Mouse (Mus musculus): ENCODE measurements around the gene Lta. TPM values are rescaled to one million over a fixed set of nuclear protein-coding genes. Genes with fewer than 3 reads are reported as not detected.
A peak's percentile ranks its signal among the peaks of the same experiment; 100 is the strongest.

Gene Lta
- total and polyA plus RNA-seq, 3 experiments: 0.12 to 0.23 TPM; not detected in 1

DNA sequence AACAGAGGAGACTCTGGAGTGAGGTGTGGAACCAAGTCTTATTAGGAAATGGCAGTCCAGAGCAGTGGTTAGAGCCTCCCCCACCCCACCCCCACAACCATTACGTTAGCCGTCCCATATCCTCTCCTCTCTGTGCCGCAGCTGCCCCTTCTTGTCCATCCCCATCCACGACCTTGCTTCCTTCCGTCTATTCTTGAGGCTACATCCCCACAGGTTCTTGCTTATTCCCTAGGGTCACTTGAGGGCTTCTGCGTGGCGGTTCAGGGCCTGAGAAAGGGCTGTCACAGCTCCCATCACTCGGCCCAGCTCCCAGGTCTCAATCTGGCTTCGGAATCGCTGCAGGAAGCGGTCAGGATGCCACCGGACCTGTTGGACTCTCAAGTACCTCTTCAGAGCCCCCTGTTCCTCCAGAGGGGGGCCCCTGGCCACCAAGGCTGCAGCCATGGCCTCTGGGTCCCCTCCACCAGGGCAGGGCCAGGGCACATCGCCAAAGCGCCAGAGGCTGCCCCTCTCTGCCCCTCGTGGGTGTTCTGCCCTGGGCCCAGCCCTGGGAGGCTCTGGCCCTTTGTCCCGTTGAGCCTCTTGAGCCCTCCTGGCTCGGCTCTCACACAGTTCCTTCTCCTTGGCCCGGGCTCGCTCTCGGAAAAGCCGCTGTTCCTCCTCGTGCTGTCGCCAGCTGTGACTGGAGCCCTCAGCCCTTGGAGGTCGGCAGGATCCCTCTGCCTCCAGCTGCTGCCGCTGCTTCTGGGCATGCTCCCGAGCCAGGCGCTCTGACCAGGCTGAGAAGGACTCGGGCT, 15.2 kb upstream of the Lta start, which contains the start of gene Gm16181:
TSS of gene Gm16181 (plus strand) at position 679 of the 797 bp plus-strand sequence.
- TF ChIP-seq CTCF (IDR thresholded peaks at IDR 0.05) (no peak), POLR2A (IDR thresholded peaks at IDR 0.05; ENCODE audit: insufficient read depth, low read depth, low read length) (0 out of 2 replicates have a peak, but pooled peaks have one; percentile 39), EP300 (IDR thresholded peaks at IDR 0.05; ENCODE audit: insufficient read depth, low read depth, low read length) (no peak)
- Histone ChIP-seq H3K79me2 (replicated peaks; ENCODE audit: control insufficient read depth, insufficient read depth, low read length) (no peaks in the 10 kb centered on the region), H3K27me3 (ENCODE audit: control insufficient read depth, insufficient read depth, low read length) (no peaks in the 10 kb centered on the region), H3K36me3 (ENCODE audit: control insufficient read depth, insufficient read depth, low read length) (peaks cover 3% of the 10 kb centered on the region; the same call in 1 of the 2 replicates), H3K9ac (ENCODE audit: low read depth, low read length) (peak within 1 kb of the TSS; percentile 58), H3K4me3 (peak within 1 kb of the TSS; percentile 34), H3K4me1 (ENCODE audit: control insufficient read depth, insufficient read depth, low read length) (peaks cover 18% of the 10 kb centered on the region), H3K27ac (peak within 1 kb of the TSS; percentile 87)
- 36% methylated on average over 28 of the region's 28 CpGs for WGBS
- peak; percentile 73 to 78 for DNase-seq
- intact Hi-C loops (cut with DNase I): no loop called here

DNA sequence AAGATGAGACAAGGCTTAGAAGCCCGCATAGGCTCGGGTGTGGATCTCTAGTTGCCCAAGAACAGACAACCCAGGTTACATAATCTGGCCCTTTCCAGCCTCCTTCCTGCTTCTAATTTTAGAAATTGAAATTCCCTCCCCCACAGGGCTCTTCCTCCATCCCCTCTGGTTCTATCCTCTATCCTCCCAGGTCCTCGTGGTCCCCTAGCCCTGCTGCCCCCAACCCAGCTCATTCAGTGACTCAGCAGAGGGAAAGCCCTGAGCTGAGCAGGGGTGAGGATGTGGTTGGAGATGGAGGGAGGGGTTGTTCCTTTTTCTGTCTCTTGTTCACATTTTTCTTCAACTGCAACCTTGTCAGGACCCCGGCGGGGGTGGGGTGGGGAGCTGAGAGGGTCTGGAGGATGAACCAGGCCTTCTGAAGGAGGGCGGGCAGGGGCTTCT, 14.5 kb upstream of the Lta start:
- Histone ChIP-seq H3K79me2 (replicated peaks; ENCODE audit: control insufficient read depth, insufficient read depth, low read length) (no peaks in the 10 kb centered on the region), H3K9ac (ENCODE audit: low read depth, low read length) (peak overlapping the region; percentile 9; the same call in 1 of the 2 replicates), H3K27ac (peak overlapping the region; percentile 87), H3K4me1 (ENCODE audit: control insufficient read depth, insufficient read depth, low read length) (peaks cover 18% of the 10 kb centered on the region), H3K4me3 (no peak overlapping the region), H3K27me3 (ENCODE audit: control insufficient read depth, insufficient read depth, low read length) (no peaks in the 10 kb centered on the region), H3K36me3 (ENCODE audit: control insufficient read depth, insufficient read depth, low read length) (peaks cover 3% of the 10 kb centered on the region; the same call in 1 of the 2 replicates)
- 35% methylated on average over 6 of the region's 6 CpGs for WGBS
- peak; percentile 47 to 51 for DNase-seq
- intact Hi-C loops (cut with DNase I): loop anchor here (2.0 kb wide), 1 partner anchor 21 kb away; no protein-coding TSS in a partner anchor
- no peak for TF ChIP-seq POLR2A (IDR thresholded peaks at IDR 0.05; ENCODE audit: insufficient read depth, low read depth, low read length)
- TF ChIP-seq EP300 (IDR thresholded peaks at IDR 0.05; ENCODE audit: insufficient read depth, low read depth, low read length): no peak
- no peak for TF ChIP-seq CTCF (IDR thresholded peaks at IDR 0.05)

DNA sequence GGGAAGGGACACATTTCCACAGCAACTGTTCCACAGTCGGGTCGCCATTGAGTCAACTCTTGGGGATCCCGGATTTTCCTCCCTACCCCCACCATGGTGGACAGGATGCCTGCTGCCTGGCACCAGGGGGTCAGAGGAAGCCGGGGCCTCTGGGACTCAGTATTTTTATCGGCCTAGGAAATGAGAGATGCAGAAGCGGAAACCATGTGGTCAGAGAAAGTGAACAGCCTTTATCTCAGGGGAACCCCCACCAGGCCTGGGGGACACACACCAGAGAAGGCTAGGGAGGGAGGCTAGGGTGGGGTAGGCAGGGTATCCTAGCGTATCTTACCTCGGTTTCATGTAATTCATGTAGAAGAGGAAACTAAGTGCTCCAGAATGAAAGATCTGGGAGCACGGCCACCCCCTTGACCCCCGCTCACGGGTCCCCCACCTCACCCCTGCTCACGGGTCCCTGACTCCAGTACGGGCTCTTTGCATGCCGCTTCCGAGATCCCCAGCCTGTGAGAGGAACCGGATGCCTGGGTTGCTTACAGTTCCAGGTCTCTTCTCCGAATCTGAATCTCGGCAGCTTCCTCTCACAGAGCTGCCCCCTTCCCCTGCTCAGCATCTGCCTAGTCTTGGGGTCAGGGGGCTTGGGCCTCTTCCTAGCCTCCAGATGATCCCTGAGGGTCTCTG, 13.5 kb upstream of the Lta start:
- Histone ChIP-seq H3K27me3 (ENCODE audit: control insufficient read depth, insufficient read depth, low read length) (no peaks in the 10 kb centered on the region), H3K9ac (ENCODE audit: low read depth, low read length) (peak overlapping the region; percentile 61), H3K4me3 (peak overlapping the region; percentile 19; the same call in 1 of the 2 replicates), H3K27ac (peak overlapping the region; percentile 87), H3K79me2 (replicated peaks; ENCODE audit: control insufficient read depth, insufficient read depth, low read length) (no peaks in the 10 kb centered on the region), H3K36me3 (ENCODE audit: control insufficient read depth, insufficient read depth, low read length) (peaks cover 3% of the 10 kb centered on the region; the same call in 1 of the 2 replicates), H3K4me1 (ENCODE audit: control insufficient read depth, insufficient read depth, low read length) (peaks cover 18% of the 10 kb centered on the region)
- DNase-seq: peak; percentile 57 to 73
- WGBS: 50% methylated on average over 18 of the region's 18 CpGs
- intact Hi-C loops (cut with DNase I): loop anchor here (2.0 kb wide), 1 partner anchor 20 kb away; no protein-coding TSS in a partner anchor
- 0 out of 2 replicates have a peak, but pooled peaks have one; percentile 42 for TF ChIP-seq EP300 (IDR thresholded peaks at IDR 0.05; ENCODE audit: insufficient read depth, low read depth, low read length)
- TF ChIP-seq CTCF (IDR thresholded peaks at IDR 0.05): no peak
- no peak for TF ChIP-seq POLR2A (IDR thresholded peaks at IDR 0.05; ENCODE audit: insufficient read depth, low read depth, low read length)

GRCm38 (mm10) chr17:35213071-35213470, 7.9 kb upstream of the Lta start:
- 95% methylated on average over 5 of the region's 5 CpGs for WGBS
- Histone ChIP-seq H3K27me3 (ENCODE audit: control insufficient read depth, insufficient read depth, low read length) (no peaks in the 10 kb centered on the region), H3K79me2 (replicated peaks; ENCODE audit: control insufficient read depth, insufficient read depth, low read length) (no peaks in the 10 kb centered on the region), H3K36me3 (ENCODE audit: control insufficient read depth, insufficient read depth, low read length) (no peaks in the 10 kb centered on the region), H3K27ac (no peak overlapping the region), H3K4me1 (ENCODE audit: control insufficient read depth, insufficient read depth, low read length) (peaks cover 4% of the 10 kb centered on the region), H3K9ac (ENCODE audit: low read depth, low read length) (no peak overlapping the region), H3K4me3 (no peak overlapping the region)
- intact Hi-C loops (cut with DNase I): no loop called here
- TF ChIP-seq EP300 (IDR thresholded peaks at IDR 0.05; ENCODE audit: insufficient read depth, low read depth, low read length): no peak
- no peak for TF ChIP-seq CTCF (IDR thresholded peaks at IDR 0.05)
- no peak for TF ChIP-seq POLR2A (IDR thresholded peaks at IDR 0.05; ENCODE audit: insufficient read depth, low read depth, low read length)
- DNase-seq: no peak

DNA sequence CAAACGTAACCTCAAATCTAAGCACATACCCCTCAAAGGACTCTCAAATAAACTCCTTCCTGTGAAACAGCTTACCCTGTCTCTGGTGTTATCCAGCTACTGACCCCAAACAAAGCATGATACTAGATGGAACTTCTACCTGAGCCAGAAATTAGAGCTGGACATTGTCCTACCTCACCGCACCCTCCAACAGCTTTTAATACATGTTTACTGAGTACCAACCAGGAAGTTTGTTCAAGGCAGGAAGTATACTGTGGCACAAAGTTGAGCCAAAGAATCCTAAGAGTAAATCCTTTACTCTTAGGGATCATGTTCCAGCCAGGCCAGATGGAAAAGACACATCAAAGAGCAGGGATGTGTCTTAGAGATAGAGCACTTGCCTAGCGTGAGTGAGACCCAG, 5.4 kb upstream of the Lta start:
- H3K9ac ChIP-seq (ENCODE audit: low read depth, low read length): no peak overlapping the region
- H3K27ac ChIP-seq: no peak overlapping the region
- no peak overlapping the region for H3K4me3 ChIP-seq
- peaks cover 2% of the 10 kb centered on the region for H3K4me1 ChIP-seq (ENCODE audit: control insufficient read depth, insufficient read depth, low read length)
- intact Hi-C loops (cut with DNase I): no loop called here
- WGBS: 70% methylated on average over 3 of the region's 3 CpGs
- TF ChIP-seq CTCF (IDR thresholded peaks at IDR 0.05) (no peak), POLR2A (IDR thresholded peaks at IDR 0.05; ENCODE audit: insufficient read depth, low read depth, low read length) (no peak), EP300 (IDR thresholded peaks at IDR 0.05; ENCODE audit: insufficient read depth, low read depth, low read length) (no peak)
- no peaks in the 10 kb centered on the region for H3K27me3 ChIP-seq (ENCODE audit: control insufficient read depth, insufficient read depth, low read length)
- no peak for DNase-seq
- H3K36me3 ChIP-seq (ENCODE audit: control insufficient read depth, insufficient read depth, low read length): no peaks in the 10 kb centered on the region
- H3K79me2 ChIP-seq (replicated peaks; ENCODE audit: control insufficient read depth, insufficient read depth, low read length): no peaks in the 10 kb centered on the region

Data from heart, adult 2 months (tissue).